Mouse (Mus musculus) bone marrow, adult 2 months (tissue): ENCODE data around the gene Gpm6b.

Source experiments
- CTCF ChIP-seq: fragments of 200-500 bp; IDR thresholded peaks from 2 replicates; pipeline ENCODE4 v1.5.1; 2011; ENCODE audit warnings: low read length, control low read depth; ENCODE audit not compliant: control insufficient read depth, insufficient read depth
- POLR2A ChIP-seq: fragments of 200-500 bp; IDR thresholded peaks from 2 replicates; pipeline ENCODE4 v1.6.1; 2011; ENCODE audit warnings: low read depth, mild to moderate bottlenecking, control low read depth, low read length, borderline replicate concordance; ENCODE audit not compliant: control insufficient read depth

- TF ChIP-seq CTCF: no peak
- no peak for TF ChIP-seq POLR2A
These were observed 65.6 kb downstream of the Gpm6b start for GRCm38 (mm10) chrX:166304355-166304754.
